Mouse (Mus musculus) left cerebral cortex, postnatal 36 days (tissue): ENCODE measurements around the gene Hsd11b1. TPM values are rescaled to one million over a fixed set of nuclear protein-coding genes. Genes with fewer than 3 reads are reported as not detected.

ENCODE experiments used
- DNase-seq, 2 experiments: peaks; one replicate each; pipeline ENCODE4 v3.0.0; 2021 to 2022; ENCODE audit warnings: low spot score in 2 of 2, mixed read lengths in 1 of 2
- intact Hi-C: fragments of 180-260 bp; cut with DNase I; formaldehyde crosslinking; loops from one replicate; pipeline ENCODE4 v1.15.1; 2025
- total RNA-seq, 2 experiments: library from RNA; stranded (reverse); gene quantifications; 2 replicates each; pipeline ENCODE4 v1.2.3; 2021

Hsd11b1 gene
- total RNA-seq, 2 experiments from 2014 or later, result 14.2 to 26.7 TPM

DNA sequence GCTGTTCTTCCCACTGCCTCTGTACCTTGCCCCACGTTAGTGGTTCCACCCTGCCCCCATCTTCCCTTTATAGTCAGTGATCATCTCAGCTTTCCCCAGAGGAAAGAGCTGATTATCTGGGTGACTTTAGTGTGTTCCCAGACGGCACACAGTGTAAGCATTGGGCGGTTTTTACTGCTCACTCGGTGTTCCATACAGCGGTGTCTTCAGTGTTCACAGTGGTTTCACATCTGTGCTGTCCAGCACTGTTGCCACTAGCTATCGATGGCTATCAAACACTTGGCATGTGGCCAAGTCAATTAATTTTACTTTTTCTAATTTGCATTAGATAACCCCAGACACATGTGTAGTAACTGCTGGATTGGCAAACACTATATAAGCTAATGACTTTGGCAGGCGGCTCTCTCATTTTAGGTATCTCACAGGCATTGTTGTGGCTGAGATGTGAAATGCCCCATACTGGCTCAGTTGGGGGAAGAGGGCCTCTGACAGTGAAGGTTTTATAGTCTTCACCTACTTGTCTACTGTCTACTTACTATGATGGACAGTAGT is 20.4 kb upstream of the Hsd11b1 start:
- DNase-seq, result no peak
- intact Hi-C loops, result no loop called here

DNA sequence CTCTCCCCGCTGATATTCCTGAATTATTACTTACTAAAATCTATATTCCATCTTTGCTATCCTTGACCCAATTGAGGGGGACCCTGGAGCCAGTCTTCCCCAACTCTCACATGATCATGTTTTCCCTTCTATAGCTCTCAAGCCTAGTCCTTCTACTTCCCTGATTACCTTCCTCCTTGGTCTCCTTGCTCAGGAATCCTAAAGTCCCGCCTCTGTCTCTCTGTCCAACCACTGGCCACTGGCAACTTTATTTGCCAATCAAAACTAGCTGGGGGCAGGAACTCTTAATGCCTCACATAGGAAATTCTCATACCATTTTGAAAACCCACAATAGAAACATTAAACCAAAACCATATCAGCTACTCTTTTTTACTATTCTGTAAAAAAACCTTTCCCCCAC is 17.5 kb upstream of the Hsd11b1 start:
- intact Hi-C loops, result no loop called here
- DNase-seq, result no peak

DNA sequence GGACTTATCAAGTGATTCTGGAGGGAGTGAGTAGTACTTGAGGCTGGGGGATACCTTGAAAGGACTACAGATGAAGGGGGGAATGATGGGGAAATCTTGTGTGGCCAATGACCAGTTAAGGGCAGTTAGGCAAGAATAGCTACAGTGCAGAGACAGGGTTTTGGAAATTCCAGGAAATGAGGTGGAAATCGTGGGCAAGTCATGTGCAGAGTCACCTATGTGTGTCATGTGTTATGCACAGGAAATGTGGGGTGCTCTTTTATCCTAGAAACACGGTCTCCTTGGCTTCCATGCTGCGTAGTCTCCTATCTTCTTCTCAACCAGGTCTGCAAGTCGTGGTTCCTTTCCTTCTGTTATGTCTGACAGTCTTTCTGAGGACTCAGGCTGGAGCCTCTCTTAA is 15.6 kb upstream of the Hsd11b1 start:
- intact Hi-C loops, result no loop called here
- no peak for DNase-seq

DNA sequence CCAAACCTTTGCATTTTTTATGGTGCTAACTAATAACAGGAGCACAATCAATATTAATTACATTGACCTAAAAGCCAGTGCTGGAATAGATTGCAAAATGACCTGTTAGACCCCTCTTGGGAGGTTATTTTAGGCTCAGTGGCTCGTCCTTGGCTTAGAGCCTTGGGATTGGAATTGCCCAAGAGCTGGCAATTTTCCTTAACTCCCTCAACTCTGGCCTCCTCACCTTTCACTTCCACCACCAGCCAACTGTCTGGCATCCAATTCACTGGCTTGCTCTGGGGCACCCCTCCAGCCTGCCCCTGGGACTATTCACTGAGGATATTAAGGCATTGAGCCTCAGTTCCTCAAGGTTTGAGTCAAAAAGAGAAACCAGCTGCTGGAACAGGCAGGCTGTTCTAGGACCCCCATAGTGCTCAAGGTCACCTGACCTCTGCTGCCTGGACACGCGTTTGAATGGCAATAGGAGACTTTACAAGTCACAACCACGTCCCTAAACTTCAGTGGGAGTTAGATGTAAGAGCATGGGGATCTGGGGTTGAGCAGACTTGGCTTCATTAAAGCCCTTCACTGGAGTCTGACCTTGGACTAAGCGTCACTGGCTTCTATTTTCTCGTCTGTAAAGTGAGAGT is 14.7 kb upstream of the Hsd11b1 start:
- intact Hi-C loops, result no loop called here
- no peak for DNase-seq

DNA sequence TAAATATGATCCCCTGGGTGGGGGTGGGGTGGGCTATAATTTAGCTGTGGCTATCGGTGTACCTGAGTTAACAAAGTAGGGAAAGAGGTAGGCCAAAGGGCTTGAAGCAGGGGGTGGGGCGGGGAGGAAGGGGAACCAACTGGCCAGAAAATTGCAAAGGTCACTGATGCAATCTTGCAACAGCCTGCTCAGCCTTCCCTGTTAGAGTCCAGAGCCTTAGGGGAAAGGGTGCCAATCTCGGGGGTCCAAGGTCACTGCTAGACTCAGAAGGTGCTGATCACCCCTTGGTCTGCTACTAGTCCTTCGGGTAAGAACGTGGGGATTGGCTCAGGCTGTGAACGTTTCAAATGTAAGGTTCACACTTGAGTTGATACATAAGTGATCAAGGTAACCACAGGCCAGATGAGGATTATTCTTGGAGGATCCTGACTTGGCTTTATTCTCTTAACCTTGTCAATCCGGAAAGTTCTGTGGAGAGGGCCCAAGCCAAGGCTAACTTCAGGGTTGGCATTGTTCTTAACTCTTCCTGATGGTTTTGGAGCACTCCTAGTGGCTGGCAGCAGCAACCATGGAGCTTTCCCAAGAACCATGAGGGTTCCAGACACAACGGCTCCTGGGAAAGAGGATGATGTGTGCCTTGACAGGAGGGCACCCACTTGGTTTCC is 10.7 kb upstream of the Hsd11b1 start:
- intact Hi-C loops, result loop anchor here (5.0 kb wide), 1 partner anchor 43 kb away; no protein-coding TSS in a partner anchor
- no peak for DNase-seq

DNA sequence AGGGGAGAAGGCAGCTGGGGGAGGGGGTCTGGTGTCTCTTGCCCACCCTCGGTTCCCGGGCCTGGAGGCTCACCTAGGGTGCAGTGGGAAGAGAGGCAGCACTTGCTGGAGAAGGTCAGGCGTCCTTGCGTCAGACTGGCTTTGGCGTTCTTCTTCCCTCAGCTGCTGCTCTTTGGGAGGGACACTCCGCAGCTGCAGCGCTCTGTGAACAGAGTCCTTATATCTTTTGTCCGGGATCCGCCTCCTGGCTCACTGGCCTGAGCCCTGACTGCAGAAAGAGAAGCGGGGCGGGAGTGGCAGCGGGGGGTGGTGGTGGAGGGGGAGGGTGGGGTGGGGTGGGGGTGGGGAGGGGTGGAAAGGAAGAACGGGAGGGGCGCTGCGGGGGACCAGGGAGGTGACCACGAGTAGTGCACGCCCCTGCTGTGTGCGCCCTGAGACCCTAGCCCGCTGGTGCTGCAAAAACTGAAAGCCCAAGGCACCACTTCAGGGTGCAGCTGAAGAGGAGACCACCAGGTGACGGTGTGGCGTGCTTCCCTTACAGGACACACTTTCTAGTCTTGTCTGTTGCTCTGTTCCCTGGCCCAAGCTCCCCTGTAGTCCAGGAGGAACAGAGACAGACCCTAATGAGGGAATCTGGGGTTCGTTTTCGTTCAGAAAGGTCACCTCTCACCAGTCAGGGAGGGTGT is 9.2 kb upstream of the Hsd11b1 start, which contains the start of gene G0s2:
TSS of gene G0s2 (minus strand) at position 302 of the 686 bp plus-strand sequence.
- intact Hi-C loops, result loop anchor here (5.0 kb wide), 1 partner anchor 44 kb away; no protein-coding TSS in a partner anchor
- DNase-seq, result peak; percentile 52 to 55

DNA sequence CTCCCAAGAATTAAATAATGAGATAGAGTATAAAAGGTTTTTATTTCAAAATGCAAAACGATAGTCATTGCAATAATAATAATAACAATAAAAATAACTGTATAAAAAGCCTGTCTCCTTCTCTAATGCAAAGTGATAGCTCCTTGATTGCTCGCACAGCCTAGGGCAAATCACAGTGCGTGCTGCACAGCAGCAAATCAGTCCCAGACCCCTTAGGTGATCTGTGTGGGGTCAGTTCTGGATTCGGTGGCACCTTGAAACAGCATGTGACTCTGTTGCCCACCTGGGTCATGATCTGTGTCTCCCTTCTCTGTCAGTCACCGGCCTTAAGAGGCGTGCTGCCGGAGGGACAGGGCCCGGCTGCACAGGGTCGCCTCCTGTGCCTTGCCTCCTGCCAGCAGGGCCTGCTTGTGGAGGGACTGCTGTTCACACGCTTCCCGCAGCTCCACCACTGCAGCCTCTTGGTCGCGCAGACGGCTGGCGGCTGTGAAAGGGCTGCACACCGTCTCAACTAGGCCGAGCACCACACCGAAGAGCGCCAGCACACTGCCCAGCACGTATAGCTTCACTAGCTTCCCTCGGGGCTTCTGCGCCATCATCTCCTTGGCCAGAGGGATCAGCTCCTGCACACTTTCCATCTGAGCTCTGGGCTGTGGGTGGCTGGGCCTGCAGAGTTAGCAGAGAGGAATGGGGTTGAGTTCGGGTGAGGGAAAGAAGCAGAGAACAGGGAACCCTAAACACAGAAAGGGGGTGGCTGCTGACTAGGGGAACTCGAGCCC is 8.5 kb upstream of the Hsd11b1 start:
- peak in 1 of 2 experiments; percentile 30 for DNase-seq
- intact Hi-C loops, result loop anchor here (5.0 kb wide), 1 partner anchor 45 kb away; no protein-coding TSS in a partner anchor

DNA sequence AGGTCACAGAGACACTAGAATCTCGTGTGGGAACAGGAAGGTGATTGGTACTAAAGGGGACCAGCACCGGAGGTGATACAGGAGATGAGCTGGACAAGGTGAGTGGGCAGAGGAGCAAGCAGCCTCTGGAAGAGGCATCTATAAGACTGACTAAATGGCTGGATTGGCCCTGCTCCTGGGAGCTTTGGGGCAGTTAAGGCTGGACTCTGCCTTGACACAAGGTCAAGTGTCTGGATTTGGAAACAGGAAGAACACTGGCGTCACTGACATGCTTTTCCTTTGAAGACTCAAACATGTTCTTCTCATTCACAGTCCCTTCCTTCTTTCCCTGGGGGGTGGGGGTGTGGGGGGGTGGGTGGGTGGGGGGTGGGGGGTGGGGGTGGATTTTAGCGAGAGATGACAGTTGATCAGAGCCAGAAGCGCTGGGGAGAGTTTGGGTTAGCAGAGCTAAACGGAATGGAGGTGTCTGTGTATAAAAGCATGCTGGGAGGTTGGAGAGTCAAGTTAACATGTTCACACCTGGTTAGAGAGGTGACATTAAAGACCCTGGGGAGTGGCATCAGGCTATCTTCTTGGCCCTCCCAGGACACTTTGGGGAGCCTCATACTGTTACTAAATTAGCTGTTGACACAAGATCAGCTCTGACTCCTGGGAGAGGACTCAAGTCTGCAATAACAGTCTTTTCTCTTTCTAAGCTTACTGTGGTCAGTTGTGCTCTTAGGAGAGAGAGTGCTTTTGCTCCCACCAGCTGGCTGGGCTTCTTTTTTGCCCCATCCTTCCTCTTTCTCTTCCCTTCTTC is 7.3 kb upstream of the Hsd11b1 start:
- intact Hi-C loops, result loop anchor here (5.0 kb wide), 1 partner anchor 46 kb away; no protein-coding TSS in a partner anchor
- no peak for DNase-seq

DNA sequence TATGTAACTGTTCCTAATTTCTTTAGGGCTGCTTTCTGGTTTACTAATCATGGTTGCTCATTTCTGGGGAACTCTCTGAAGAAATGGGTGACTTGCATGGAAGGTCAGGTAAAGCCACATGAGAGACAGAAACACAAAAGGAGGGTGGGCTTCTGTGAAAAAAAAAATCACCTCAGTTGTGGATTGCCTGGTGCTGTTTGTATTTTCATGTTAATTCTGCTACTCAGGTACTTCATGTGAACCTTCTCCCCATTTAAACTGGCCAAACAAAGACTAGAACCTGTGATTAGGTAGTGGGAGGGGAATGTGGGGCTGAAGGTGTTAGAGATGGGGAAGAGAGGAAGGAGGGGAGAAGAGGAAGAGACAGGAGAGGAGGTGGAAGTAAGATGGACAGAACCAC is 1.9 kb upstream of the Hsd11b1 start:
- intact Hi-C loops, result no loop called here
- DNase-seq, result no peak

DNA sequence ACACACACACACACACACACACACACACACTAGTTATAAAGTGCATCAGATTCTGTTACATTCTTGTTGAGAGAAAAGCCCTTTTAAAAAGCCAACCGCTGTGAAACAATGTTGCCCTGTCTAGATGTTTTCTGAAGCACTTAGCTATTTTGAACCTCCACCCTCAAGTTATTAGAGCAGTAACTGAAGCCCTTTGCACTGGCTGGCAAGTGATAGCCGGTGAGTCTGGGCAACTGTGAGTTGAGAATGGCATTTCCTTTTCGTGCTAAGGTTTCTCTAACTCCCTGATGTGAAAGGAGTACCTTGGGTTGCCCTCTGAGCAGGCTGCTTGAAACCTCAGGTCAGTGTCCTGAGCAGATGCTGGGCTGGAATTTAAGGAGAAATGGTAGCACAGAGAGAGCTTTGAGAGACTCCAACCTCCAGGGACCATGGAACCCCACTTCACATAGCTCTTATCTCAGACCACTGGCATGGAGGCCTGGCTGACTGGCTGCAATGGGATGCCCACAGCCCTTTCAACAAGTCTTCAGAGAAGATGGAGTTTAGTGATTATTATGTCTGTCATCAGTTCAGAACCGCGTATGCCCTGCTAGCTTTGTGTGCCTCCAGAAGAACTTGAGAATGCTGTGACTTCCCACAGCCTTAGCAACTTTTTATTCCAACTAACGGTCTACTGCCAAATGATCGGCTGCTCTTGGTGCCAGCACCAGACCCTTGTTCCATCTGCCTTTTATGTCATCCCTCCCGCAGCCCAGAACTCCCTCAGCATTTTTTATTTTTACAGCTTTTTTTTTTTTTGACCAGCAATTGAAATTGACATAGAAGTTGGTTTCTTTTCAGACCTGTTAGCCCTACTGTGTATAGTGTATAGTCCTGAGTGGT is 608 bp downstream of the Hsd11b1 start:
- intact Hi-C loops, result no loop called here
- DNase-seq, result no peak

DNA sequence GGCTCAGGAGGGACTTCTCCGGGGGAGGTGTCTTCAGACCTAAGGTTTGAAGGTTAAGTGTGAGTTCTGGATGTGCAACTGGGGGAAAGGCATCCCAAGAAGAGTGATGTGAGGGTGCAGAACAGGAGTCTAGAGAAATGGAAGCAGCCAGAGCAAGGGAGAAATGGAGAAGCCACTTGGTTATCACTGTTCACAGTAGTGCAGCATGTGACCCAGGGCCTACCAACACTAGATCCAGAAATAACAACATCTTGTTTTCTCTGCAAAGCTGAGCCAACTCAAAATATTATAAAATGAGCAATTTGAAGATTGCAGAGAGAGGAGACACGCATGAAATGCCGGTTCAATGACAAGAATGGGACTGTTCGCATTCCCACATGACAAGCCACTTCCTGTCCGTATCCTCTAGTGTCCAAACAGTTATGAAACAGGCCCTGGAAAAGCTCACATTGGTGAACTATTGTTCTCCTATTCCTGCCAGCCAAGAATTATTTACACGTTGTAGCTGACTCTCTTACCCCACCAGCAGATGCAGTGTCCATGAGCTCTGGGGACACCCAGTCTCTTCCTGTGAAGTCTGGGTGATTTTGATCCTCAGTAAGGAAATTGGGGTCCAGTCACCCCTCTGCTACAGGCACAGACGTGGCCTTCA is 1.9 kb downstream of the Hsd11b1 start:
- no peak for DNase-seq
- intact Hi-C loops, result no loop called here

DNA sequence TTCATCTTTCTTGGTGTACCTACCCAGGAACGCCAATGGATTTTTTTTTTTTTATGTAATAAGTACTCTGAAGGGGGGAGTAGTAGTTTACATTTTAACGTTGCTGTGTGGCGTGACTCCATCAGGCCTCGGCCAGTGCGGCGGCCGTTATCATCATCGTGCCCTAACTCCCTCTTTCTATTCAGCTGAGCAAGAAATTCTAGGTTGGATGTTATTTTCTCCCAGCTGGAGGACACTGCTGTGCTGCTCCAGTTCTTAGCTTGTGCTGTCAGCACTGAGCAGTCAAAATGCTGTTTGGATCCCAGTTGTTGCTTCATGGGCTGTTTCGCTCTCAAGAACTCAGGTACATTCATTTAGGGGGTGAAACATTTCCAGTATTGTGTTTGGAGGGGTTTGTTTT is 4.3 kb downstream of the Hsd11b1 start:
- DNase-seq, result no peak
- intact Hi-C loops, result no loop called here

DNA sequence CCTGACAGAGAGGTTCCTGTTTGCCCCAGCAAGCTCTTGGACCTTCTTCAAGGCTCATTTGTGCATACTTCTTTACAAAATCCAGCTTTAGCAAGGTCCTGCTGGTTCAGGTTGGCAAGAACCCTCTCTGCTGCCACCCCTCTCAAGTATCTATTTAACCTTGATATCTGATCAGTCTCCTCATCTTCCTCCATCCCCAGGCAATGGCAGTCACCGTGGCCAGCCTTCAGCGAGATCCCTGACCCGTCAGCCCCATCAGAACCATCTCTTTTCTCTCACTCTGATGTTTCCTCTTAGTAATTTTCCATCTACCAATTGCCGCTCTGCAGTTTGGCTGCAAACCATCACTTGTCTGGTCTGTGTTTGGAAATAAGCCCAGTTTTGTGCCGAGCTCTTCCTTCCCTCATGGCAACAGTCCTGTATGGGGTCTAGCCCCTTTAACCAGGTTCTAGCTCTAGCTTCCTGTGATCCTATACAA is 7.2 kb downstream of the Hsd11b1 start:
- no peak for DNase-seq
- intact Hi-C loops, result loop anchor here (2.0 kb wide), 1 partner anchor 120 kb away; no protein-coding TSS in a partner anchor

DNA sequence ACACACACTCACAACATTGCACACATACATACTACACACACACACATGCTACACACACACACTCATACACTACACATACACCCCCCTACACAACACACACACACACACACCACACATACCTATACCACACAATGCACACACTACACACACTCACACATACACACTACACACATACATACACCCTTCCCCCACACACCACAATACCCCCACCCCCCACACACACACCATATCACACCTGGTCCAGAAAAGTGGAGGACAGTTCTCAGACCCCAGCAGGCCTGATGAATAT is 7.6 kb downstream of the Hsd11b1 start:
- intact Hi-C loops, result loop anchor here (2.0 kb wide), 1 partner anchor 121 kb away; no protein-coding TSS in a partner anchor
- no peak for DNase-seq

DNA sequence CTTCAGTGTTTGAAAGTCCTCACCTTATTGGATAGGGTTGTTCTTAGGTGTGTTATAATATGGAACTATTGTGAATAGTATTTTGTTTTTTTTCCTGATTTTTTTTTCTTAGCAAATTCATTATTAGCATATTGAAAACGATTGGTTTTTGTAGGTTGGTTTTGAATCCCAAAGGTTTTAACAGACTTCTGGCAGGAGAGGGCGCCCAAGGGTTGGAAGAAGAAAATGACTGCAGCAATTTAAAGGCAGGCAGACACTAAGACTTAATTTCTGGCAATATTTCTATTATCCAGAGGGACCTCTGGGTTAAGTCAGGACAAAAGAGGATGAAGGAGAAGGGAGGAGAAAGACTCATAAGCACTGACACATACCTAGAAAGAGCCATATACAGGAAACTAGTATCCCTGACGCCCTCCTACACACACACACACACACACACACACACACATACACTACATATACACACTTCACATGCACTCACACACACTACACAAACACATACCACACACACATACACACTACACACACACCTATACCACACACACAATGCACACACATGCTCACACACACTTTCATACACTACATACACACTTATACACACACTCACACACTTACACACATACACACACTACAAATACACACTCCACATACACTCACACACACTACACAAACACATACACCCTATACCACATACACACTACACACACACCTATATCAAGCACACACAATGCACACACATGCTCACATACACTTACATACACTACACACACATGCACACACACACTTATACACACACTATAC is 8.2 kb downstream of the Hsd11b1 start:
- intact Hi-C loops, result loop anchor here (2.0 kb wide), 2 partner anchors 69 to 121 kb away; no protein-coding TSS in a partner anchor
- peak in 1 of 2 experiments; percentile 66 for DNase-seq

DNA sequence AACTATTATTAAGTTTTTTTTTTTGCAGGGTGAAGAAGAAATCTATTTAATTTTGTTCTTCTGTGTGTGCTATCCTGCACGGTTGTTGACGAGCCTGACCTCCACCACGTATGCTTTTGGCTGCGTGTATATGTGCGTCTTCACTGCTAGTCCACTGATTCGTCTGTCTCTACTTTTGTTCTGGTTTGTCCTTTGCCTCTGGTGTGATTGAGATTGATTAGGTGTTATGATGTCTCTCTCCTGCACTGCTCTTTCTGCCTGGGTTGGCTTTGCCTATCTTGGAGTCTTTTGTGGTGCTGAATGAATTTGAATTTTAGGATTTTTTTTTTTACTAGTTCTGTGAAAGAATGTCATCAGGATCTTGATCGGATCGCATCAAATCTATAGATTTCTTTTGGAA is 8.8 kb downstream of the Hsd11b1 start:
- no peak for DNase-seq
- intact Hi-C loops, result loop anchor here (2.0 kb wide), 1 partner anchor 70 kb away; no protein-coding TSS in a partner anchor
